14 mouse cellular contexts compared by ENCODE assay signal in the genomic region with DNA sequence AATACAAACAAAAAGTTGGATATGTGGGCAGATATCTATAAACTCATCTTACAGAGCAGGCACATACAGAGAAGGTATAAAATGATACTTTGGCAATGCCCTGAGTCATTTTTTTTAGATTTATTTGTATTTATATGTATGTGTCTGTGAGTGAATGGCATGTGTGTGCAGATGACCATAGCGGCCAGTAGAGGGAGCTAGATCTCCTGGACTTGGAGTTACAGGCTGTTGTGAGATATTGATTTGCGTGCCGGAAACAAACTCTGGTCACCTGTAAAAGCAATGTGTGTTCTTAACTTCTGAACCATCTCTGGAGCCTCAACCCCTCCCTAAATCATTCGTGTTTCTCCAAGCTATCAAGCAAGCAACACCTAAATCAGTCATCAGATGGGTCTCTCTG. TPM values are rescaled to one million over a fixed set of nuclear protein-coding genes. Genes with fewer than 3 reads are reported as not detected.
DNase-seq lines count a peak whose midpoint lies in the region; ATAC-seq and TF ChIP-seq lines count a peak whose summit lies in the region.
"Had no signal": no experiment of that assay in that cellular context is flagged by ENCODE, and none has a peak within 500 bp of the region (broad histone marks: within the 10 kb centered on the region; RNA-seq: fewer than 3 reads in every experiment).

No protein-coding gene starts in this region.

- no peak overlapping the region for H3K4me3 ChIP-seq in left cerebral cortex, adult 2 months
- H3K4me3 ChIP-seq in E14TG2a.4 (replicated peaks; ENCODE audit: low read length) = no peak overlapping the region
- H3K4me3 ChIP-seq in neural tube, embryonic 15.5 days (replicated peaks) = no peak overlapping the region
- no peak overlapping the region for H3K4me3 ChIP-seq in limb, embryonic 10.5 days
- H3K4me3 ChIP-seq: embryonic facial prominence, embryonic 15.5 days; limb, embryonic 12.5 days; midbrain, embryonic 15.5 days had no signal

- H3K27ac ChIP-seq in left cerebral cortex, adult 2 months = no peak overlapping the region
- no peak overlapping the region for H3K27ac ChIP-seq in neural tube, embryonic 15.5 days (replicated peaks)
- H3K27ac ChIP-seq in limb, embryonic 10.5 days = no peak overlapping the region
- H3K27ac ChIP-seq: embryonic facial prominence, embryonic 15.5 days; limb, embryonic 12.5 days; midbrain, embryonic 15.5 days had no signal

- no peak for TF ChIP-seq POLR2A in brain, embryonic 14.5 days (IDR thresholded peaks at IDR 0.05; ENCODE audit: borderline replicate concordance, extremely low read depth, insufficient read depth, insufficient read length, poor library complexity, severe bottlenecking)

- H3K4me1 ChIP-seq in E14TG2a.4 (replicated peaks; ENCODE audit: low read depth, low read length) = no peaks in the 10 kb centered on the region
- H3K4me1 ChIP-seq in neural tube, embryonic 15.5 days = no peaks in the 10 kb centered on the region
- H3K4me1 ChIP-seq in limb, embryonic 10.5 days = no peaks in the 10 kb centered on the region
- H3K4me1 ChIP-seq: embryonic facial prominence, embryonic 15.5 days; limb, embryonic 12.5 days; midbrain, embryonic 15.5 days had no signal

- H3K4me2 ChIP-seq in neural tube, embryonic 15.5 days = no peak overlapping the region
- H3K4me2 ChIP-seq: embryonic facial prominence, embryonic 15.5 days; limb, embryonic 12.5 days; midbrain, embryonic 15.5 days had no signal

- H3K36me3 ChIP-seq in E14TG2a.4 (ENCODE audit: insufficient read depth, low read length) = no peaks in the 10 kb centered on the region
- H3K36me3 ChIP-seq in neural tube, embryonic 15.5 days = peaks cover 76% of the 10 kb centered on the region
- no peaks in the 10 kb centered on the region for H3K36me3 ChIP-seq in limb, embryonic 10.5 days
- H3K36me3 ChIP-seq: embryonic facial prominence, embryonic 15.5 days; limb, embryonic 12.5 days had no signal

- no peak overlapping the region for H3K9ac ChIP-seq in neural tube, embryonic 15.5 days (replicated peaks)
- H3K9ac ChIP-seq: embryonic facial prominence, embryonic 15.5 days; limb, embryonic 12.5 days; midbrain, embryonic 15.5 days had no signal

- ATAC-seq in CD4-positive, CD25-positive, alpha-beta regulatory T cell, adult 4 months = no peak
- ATAC-seq in neural tube, embryonic 15.5 days (ENCODE audit: low FRiP score) = no peak
- ATAC-seq: intestine, embryonic 16.5 days; midbrain, embryonic 15.5 days had no signal

- DNase-seq in CD4-positive, CD25-positive, alpha-beta regulatory T cell, adult 2 months (ENCODE audit: low read depth, low spot score) = peak; percentile 30
- no peak for DNase-seq in left cerebral cortex, adult 2 months (ENCODE audit: extremely low spot score in 1 of 2, low spot score in 2 of 2)
- no peak for DNase-seq in left cerebral cortex, adult 18-20 months (ENCODE audit: low spot score in 2 of 2)
- DNase-seq in brain, embryonic 14.5 days (ENCODE audit: low read depth) = no peak
- no peak for DNase-seq in limb, embryonic 10.5 days (ENCODE audit: low spot score)
- DNase-seq: cerebellum, adult 9-10 months; lung, postnatal 36 days had no signal

- peaks cover 5% of the 10 kb centered on the region; the same call in 1 of the 2 replicates for H3K27me3 ChIP-seq in E14TG2a.4 (ENCODE audit: insufficient read depth, low read length)
- no peaks in the 10 kb centered on the region for H3K27me3 ChIP-seq in neural tube, embryonic 15.5 days (replicated peaks)
- no peaks in the 10 kb centered on the region for H3K27me3 ChIP-seq in limb, embryonic 10.5 days (ENCODE audit: low read depth, poor library complexity, severe bottlenecking)
- H3K27me3 ChIP-seq: embryonic facial prominence, embryonic 15.5 days; limb, embryonic 12.5 days; midbrain, embryonic 15.5 days had no signal

- intact Hi-C loops in left cerebral cortex, adult 2 months (cut with DNase I) = no loop called here

- 84% methylated on average over 4 of the region's 4 CpGs for WGBS in neural tube, embryonic 15.5 days
- 76% methylated on average over 4 of the region's 4 CpGs for WGBS in limb, embryonic 10.5 days

- TF ChIP-seq CTCF in left cerebral cortex, adult 2 months (IDR thresholded peaks at IDR 0.05) = peak; percentile 31; the same call in 1 of the 2 replicates
- peak; percentile 85 for TF ChIP-seq CTCF in E14TG2a.4 (conservative IDR thresholded peaks at IDR 0.05; ENCODE audit: low read length)
- TF ChIP-seq CTCF in brain, embryonic 14.5 days (IDR thresholded peaks at IDR 0.05; ENCODE audit: borderline replicate concordance, extremely low read depth, insufficient read depth, insufficient read length) = peak; percentile 37; the same call in 1 of the 2 replicates

- H3K9me3 ChIP-seq in E14TG2a.4 (ENCODE audit: low read length) = no peaks in the 10 kb centered on the region
- H3K9me3 ChIP-seq in neural tube, embryonic 15.5 days (replicated peaks) = no peaks in the 10 kb centered on the region
- no peaks in the 10 kb centered on the region for H3K9me3 ChIP-seq in limb, embryonic 10.5 days (replicated peaks)
- H3K9me3 ChIP-seq: embryonic facial prominence, embryonic 15.5 days; limb, embryonic 12.5 days; midbrain, embryonic 15.5 days had no signal

RNA-seq across cellular contexts. Expression of a gene that starts 12.9 kb away (rescaled TPM):
- not detected for polyA plus RNA-seq in CD4-positive, CD25-positive, alpha-beta regulatory T cell, adult 4 months (2017; shearing (Covaris generic))
- 1 to 10 TPM; 1.7 to 2.4 TPM for total RNA-seq in left cerebral cortex, adult 2 months (2021)
- 1 to 10 TPM in 1 of 2 experiments, under 1 TPM in 1; 0.91 to 1.1 TPM for total RNA-seq in left cerebral cortex, adult 18-20 months (2021)
- 21.6 and 24.4 TPM in 2 replicates for polyA plus RNA-seq in brain, embryonic 14.5 days (2012; rRNA removed)
- 13.0 and 15.4 TPM in 2 replicates for polyA plus RNA-seq in neural tube, embryonic 15.5 days (2015; fragmentation: Nextera tagmentation; extraction: Ambion mirVana)
- 0.87 and 0.90 TPM in 2 replicates for polyA plus RNA-seq in limb, embryonic 10.5 days (2016; fragmentation: Nextera tagmentation; extraction: Ambion mirVana)

RNA-seq across cellular contexts. Expression of a gene that starts 22.6 kb away (rescaled TPM):
- 10 to 100 TPM; 21.7 to 26.4 TPM for polyA plus RNA-seq in CD4-positive, CD25-positive, alpha-beta regulatory T cell, adult 4 months (2017; shearing (Covaris generic))
- total RNA-seq in left cerebral cortex, adult 2 months (2021) = 10 to 100 TPM; 24.1 to 25.5 TPM
- 10 to 100 TPM; 24.6 to 26.4 TPM for total RNA-seq in left cerebral cortex, adult 18-20 months (2021)
- polyA plus RNA-seq in brain, embryonic 14.5 days (2012; rRNA removed) = 12.7 and 16.3 TPM in 2 replicates
- 31.4 and 35.4 TPM in 2 replicates for polyA plus RNA-seq in neural tube, embryonic 15.5 days (2015; fragmentation: Nextera tagmentation; extraction: Ambion mirVana)
- polyA plus RNA-seq in limb, embryonic 10.5 days (2016; fragmentation: Nextera tagmentation; extraction: Ambion mirVana) = 31.2 and 32.3 TPM in 2 replicates

Comparison
In these comparisons a context has a peak if more than half of its experiments do, and no peak if none do; other contexts are left out.
1. CTCF ChIP-seq: peak in every context shown above with its lines; median percentile 85 in E14TG2a.4; 37 in brain, embryonic 14.5 days; 31 in left cerebral cortex, adult 2 months.